Mouse (Mus musculus) heart, adult 2 months (tissue): ENCODE measurements at regions not wholly inside any gene's neighbourhood (a gene's known extent, or its start where the extent isn't known, plus 50 kb on each side); places are given as distances from the start of the nearest gene placed in this dataset.

Experiments
- CTCF ChIP-seq: fragments of 200-600 bp; IDR thresholded peaks from 2 replicates; pipeline ENCODE4 v1.8.1; 2022; ENCODE audit warnings: antibody characterized with exemption, mild to moderate bottlenecking, moderate library complexity
- EP300 ChIP-seq: fragments of 200-500 bp; IDR thresholded peaks from 2 replicates; pipeline ENCODE4 v1.6.1; 2011; ENCODE audit warnings: low read depth, low read length, control low read depth; ENCODE audit not compliant: insufficient read depth
- POLR2A ChIP-seq: fragments of 200-500 bp; IDR thresholded peaks from 2 replicates; pipeline ENCODE4 v1.6.1; 2011; ENCODE audit warnings: mild to moderate bottlenecking, low read depth, low read length, control low read depth; ENCODE audit not compliant: insufficient read depth

- TF ChIP-seq CTCF: no peak
- no peak for TF ChIP-seq POLR2A
- TF ChIP-seq EP300: no peak
Observed at GRCm38 (mm10) chr1:159419301-159419965, 104.1 kb upstream of the Tnr start.
